8 mouse cellular contexts compared by ENCODE assay signal in genomic region chr8:54491057-54491690, GRCm38 (mm10). TPM values are rescaled to one million over a fixed set of nuclear protein-coding genes. Genes with fewer than 3 reads are reported as not detected.
A peak's percentile ranks its signal among the peaks of the same experiment; 100 is the strongest.
DNase-seq lines count a peak whose midpoint lies in the region; ATAC-seq and TF ChIP-seq lines count a peak whose summit lies in the region.

No protein-coding gene starts in this region.

- peak; percentile 76 for ATAC-seq in Patski
- peak; percentile 62; the same call in 1 of the 2 replicates for ATAC-seq in embryonic facial prominence, embryonic 14.5 days (ENCODE audit: low read depth)

- peaks cover 12% of the 10 kb centered on the region for H3K27me3 ChIP-seq in Patski
- no peaks in the 10 kb centered on the region; the same call in 1 of the 2 replicates for H3K27me3 ChIP-seq in embryonic facial prominence, embryonic 14.5 days (replicated peaks; ENCODE audit: control insufficient read depth, insufficient read depth, low read length)

- POLR2A ChIA-PET in Patski (lab: Charles Lee): no interaction called here

- peak; percentile 41 for DNase-seq in heart, adult 8-10 months (ENCODE audit: low spot score)
- DNase-seq in heart, postnatal 25 days (ENCODE audit: low spot score): no peak
- peak; percentile 85 for DNase-seq in 3T3-L1 (ENCODE audit: low read depth, low spot score)
- no peak for DNase-seq in Patski (ENCODE audit: low read depth, low spot score)
- DNase-seq in embryonic facial prominence, embryonic 14.5 days (ENCODE audit: low spot score): peak; percentile 78
- peak; percentile 79 for DNase-seq in induced T-regulatory cell, adult 2 months (ENCODE audit: low read depth)
- DNase-seq in lung, postnatal 36 days: peak; percentile 49
- DNase-seq in frontal cortex, postnatal 14 days (ENCODE audit: low spot score in 2 of 2): no peak

- intact Hi-C loops in heart, postnatal 25 days (cut with DNase I): loop anchor here (1.0 to 10.0 kb wide), 4 partner anchors 284 to 886 kb away; partner anchors contain the start of gene Vegfc

- in situ Hi-C loops in Patski (cut with MboI; ENCODE audit: low pct_unique_long_range_greater_than_20kb): loop anchor here (5.0 to 25.0 kb wide), 5 partner anchors 306 to 829 kb away; partner anchors contain the start of gene Vegfc

- H3K9ac ChIP-seq in embryonic facial prominence, embryonic 14.5 days (ENCODE audit: low read depth, low read length): no peak overlapping the region

- no peak overlapping the region for H3K4me3 ChIP-seq in embryonic facial prominence, embryonic 14.5 days (ENCODE audit: low read depth, low read length)

- 0 out of 2 replicates have a peak overlapping the region, but pooled peaks have one; percentile 20 for H3K4me2 ChIP-seq in embryonic facial prominence, embryonic 14.5 days (ENCODE audit: low read depth, low read length)

- WGBS in embryonic facial prominence, embryonic 14.5 days: 17% methylated on average over 6 of the region's 6 CpGs

- H3K27ac ChIP-seq in embryonic facial prominence, embryonic 14.5 days (replicated peaks; ENCODE audit: low read depth, low read length): no peak overlapping the region

- peaks cover 6% of the 10 kb centered on the region; the same call in 1 of the 2 replicates for H3K4me1 ChIP-seq in embryonic facial prominence, embryonic 14.5 days (ENCODE audit: control insufficient read depth, insufficient read depth, low read length)

- TF ChIP-seq CTCF in Patski (IDR thresholded peaks at IDR 0.05): peak; percentile 36

- no peaks in the 10 kb centered on the region for H3K9me3 ChIP-seq in embryonic facial prominence, embryonic 14.5 days (ENCODE audit: control insufficient read depth, low read length)

- no peaks in the 10 kb centered on the region for H3K36me3 ChIP-seq in embryonic facial prominence, embryonic 14.5 days (ENCODE audit: control insufficient read depth, insufficient read depth, low read length)

- CTCF ChIA-PET in Patski (lab: Charles Lee): interaction anchor here (0.9 to 1.7 kb wide), 6 partner anchors 11 to 978 kb away, joined by 3 to 4 read pairs (median 3); no protein-coding TSS in a partner anchor

RNA-seq across cellular contexts. Expression of gene Asb5, which starts 38.2 kb away (rescaled TPM):
- 10 to 100 TPM; 19.9 to 28.5 (median 22.7) TPM for total RNA-seq in heart, adult 8-10 months (2022)
- 10 to 100 TPM; 20.7 to 21.7 TPM for total RNA-seq in heart, postnatal 25 days (2021)
- 29.5 TPM for polyA plus RNA-seq in Patski (2021)
- polyA plus RNA-seq in embryonic facial prominence, embryonic 14.5 days (2014; fragmentation: Nextera tagmentation; extraction: Ambion mirVana): 4.9 and 6.8 TPM in 2 replicates

RNA-seq across cellular contexts. Expression of gene Spcs3, which starts 38.6 kb away (rescaled TPM):
- 10 to 100 TPM; 50.5 to 58.0 (median 54.4) TPM for total RNA-seq in heart, adult 8-10 months (2022)
- total RNA-seq in heart, postnatal 25 days (2021): 10 to 100 TPM; 40.4 to 42.0 TPM
- 368 TPM for polyA plus RNA-seq in Patski (2021)
- 84.5 and 88.0 TPM in 2 replicates for polyA plus RNA-seq in embryonic facial prominence, embryonic 14.5 days (2014; fragmentation: Nextera tagmentation; extraction: Ambion mirVana)

Comparison
In these comparisons a context has a peak if more than half of its experiments do, and no peak if none do; other contexts are left out.
1. DNase-seq: peak in heart, adult 8-10 months (single experiment), 3T3-L1 (single experiment), embryonic facial prominence, embryonic 14.5 days (single experiment), induced T-regulatory cell, adult 2 months (single experiment) and lung, postnatal 36 days (single experiment); none in heart, postnatal 25 days (single experiment), Patski (single experiment) and frontal cortex, postnatal 14 days (0 of 2).